Mouse (Mus musculus): ENCODE data around the gene Ctnnd1. TPM values are rescaled to one million over a fixed set of nuclear protein-coding genes. Genes with fewer than 3 reads are reported as not detected.

The Ctnnd1 gene
- polyA plus RNA-seq, 1 experiment from 2014 or later, result 43.3 TPM

DNA sequence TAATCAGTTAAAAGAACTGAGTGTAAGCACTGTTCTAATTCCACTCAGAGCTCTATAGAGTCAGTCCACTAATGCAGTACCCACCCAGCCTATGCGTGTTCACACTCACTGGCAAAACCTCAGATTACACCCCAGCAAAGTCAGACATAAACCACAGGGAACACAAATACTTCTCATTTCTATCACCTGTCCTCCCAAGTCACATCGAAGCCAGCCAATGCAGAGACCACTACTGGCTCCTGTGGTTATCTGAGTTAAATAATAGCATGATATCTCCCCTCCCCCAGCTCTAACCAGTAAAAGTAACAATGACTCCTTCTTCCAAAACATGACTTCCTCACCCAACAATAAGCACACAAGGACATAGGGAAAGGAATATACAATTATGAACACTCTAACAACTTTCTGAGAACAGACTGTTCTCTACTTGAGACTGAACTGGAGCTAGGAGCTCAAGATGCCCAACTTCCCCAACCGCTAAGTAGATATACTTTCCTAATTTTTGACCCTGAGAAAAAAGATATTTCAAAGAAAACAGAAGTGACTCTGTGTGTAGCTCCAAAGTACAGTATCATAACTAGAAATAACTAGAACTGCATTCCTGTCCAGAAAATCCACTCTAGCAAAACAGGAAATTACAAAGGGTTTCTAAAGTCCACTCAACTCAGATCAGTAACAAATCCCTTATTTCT lies 27.0 kb downstream of the Ctnnd1 start:
- DNase-seq (ENCODE audit: low spot score), result no peak
- H3K4me3 ChIP-seq, result no peak overlapping the region
- no peak overlapping the region for H3K27ac ChIP-seq (replicated peaks)
- H3K9me3 ChIP-seq, result no peaks in the 10 kb centered on the region
- WGBS, result 90% methylated on average over 3 of the region's 3 CpGs
- peaks cover 64% of the 10 kb centered on the region for H3K36me3 ChIP-seq (replicated peaks)
- H3K4me1 ChIP-seq, result peaks cover 11% of the 10 kb centered on the region
- no peaks in the 10 kb centered on the region for H3K27me3 ChIP-seq (replicated peaks; ENCODE audit: low read depth, poor library complexity, severe bottlenecking)

DNA sequence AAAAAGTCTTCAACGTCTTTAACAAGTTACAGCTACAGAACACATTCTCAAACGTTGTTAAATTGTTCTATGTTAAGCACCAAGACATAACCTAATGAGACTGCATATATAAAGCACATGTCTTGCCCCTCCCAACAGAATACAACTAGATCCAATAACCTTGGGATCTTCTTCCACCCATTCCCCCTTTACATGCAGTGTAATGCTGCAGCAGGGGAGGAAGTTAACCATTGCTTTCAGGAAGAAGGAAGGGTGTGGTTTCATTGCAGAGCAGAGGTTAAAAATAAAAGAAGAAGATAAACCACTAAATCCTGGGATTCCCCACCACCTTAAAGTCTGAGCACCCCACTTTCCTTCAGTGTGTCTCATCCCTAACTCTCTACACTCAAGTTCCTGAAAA lies 27.9 kb downstream of the Ctnnd1 start:
- WGBS, result 83% methylated on average over 2 of the region's 2 CpGs
- H3K27me3 ChIP-seq (replicated peaks; ENCODE audit: low read depth, poor library complexity, severe bottlenecking), result no peaks in the 10 kb centered on the region
- peaks cover 70% of the 10 kb centered on the region for H3K36me3 ChIP-seq (replicated peaks)
- no peak for DNase-seq (ENCODE audit: low spot score)
- peaks cover 11% of the 10 kb centered on the region for H3K4me1 ChIP-seq
- H3K27ac ChIP-seq (replicated peaks), result no peak overlapping the region
- H3K9me3 ChIP-seq, result no peaks in the 10 kb centered on the region
- H3K4me3 ChIP-seq, result no peak overlapping the region

DNA sequence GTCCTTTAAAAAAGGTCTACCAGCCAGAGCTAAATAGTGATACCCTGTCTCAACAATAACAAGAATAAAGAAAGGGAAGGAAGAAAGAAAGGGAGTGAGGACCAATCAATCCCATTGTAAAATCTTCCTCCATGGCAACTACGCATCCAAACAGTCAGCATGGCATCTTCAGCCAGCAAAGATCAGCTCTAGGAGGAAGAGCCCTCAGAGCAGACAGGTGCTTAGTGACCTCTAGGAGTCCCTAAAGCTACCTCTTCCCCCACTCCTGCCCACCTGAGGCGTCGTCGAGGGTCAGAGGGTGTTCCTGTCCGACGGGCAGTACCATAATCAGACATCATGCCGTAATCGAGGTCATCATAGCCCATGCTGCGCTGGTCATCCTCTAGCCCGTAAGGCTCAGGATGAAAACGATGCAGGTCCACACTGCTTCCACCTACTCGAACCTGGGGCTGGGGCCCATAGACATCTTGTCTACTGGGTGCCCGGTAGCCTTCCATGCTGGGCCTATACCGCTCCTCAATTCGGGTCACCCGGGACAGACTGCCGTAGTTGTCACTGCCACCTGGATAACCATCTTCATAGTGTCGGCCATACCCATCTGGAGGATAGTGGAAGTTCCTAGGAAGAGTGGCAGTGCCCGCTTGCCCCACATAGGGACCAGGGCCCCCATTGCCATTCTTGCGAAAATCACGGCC lies 30.8 kb downstream of the Ctnnd1 start:
- H3K9me3 ChIP-seq, result no peaks in the 10 kb centered on the region
- H3K4me1 ChIP-seq, result peaks cover 5% of the 10 kb centered on the region; the same call in 1 of the 2 replicates
- peaks cover 96% of the 10 kb centered on the region for H3K36me3 ChIP-seq (replicated peaks)
- DNase-seq (ENCODE audit: low spot score), result no peak
- 95% methylated on average over 21 of the region's 21 CpGs for WGBS
- no peak overlapping the region for H3K27ac ChIP-seq (replicated peaks)
- no peak overlapping the region for H3K4me3 ChIP-seq
- H3K27me3 ChIP-seq (replicated peaks; ENCODE audit: low read depth, poor library complexity, severe bottlenecking), result no peaks in the 10 kb centered on the region

DNA sequence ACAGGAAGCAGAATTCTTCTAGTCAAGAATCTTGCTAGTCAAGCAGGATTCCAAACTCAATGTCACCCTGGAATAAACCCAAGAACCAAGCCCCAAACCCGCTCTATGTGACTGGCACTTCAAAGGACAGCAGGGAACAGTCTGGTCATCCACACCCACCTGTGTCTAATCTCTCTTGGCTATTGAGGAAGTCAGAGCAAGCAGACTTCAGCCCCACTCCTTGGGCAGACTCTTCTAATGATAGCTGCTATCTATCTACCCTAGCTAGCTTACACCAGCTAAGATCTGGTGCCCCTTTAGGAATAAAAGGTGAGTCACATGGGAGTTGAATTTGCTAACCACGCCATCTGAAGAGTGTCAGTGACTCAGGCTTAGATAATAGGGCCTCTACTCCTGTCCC lies 31.7 kb downstream of the Ctnnd1 start:
- Histone ChIP-seq H3K36me3 (replicated peaks) (peaks cover 96% of the 10 kb centered on the region), H3K9me3 (no peaks in the 10 kb centered on the region), H3K4me1 (no peaks in the 10 kb centered on the region), H3K27me3 (replicated peaks; ENCODE audit: low read depth, poor library complexity, severe bottlenecking) (no peaks in the 10 kb centered on the region), H3K4me3 (no peak overlapping the region), H3K27ac (replicated peaks) (no peak overlapping the region)
- WGBS, result 88% methylated on average over 2 of the region's 2 CpGs
- DNase-seq (ENCODE audit: low spot score), result no peak

DNA sequence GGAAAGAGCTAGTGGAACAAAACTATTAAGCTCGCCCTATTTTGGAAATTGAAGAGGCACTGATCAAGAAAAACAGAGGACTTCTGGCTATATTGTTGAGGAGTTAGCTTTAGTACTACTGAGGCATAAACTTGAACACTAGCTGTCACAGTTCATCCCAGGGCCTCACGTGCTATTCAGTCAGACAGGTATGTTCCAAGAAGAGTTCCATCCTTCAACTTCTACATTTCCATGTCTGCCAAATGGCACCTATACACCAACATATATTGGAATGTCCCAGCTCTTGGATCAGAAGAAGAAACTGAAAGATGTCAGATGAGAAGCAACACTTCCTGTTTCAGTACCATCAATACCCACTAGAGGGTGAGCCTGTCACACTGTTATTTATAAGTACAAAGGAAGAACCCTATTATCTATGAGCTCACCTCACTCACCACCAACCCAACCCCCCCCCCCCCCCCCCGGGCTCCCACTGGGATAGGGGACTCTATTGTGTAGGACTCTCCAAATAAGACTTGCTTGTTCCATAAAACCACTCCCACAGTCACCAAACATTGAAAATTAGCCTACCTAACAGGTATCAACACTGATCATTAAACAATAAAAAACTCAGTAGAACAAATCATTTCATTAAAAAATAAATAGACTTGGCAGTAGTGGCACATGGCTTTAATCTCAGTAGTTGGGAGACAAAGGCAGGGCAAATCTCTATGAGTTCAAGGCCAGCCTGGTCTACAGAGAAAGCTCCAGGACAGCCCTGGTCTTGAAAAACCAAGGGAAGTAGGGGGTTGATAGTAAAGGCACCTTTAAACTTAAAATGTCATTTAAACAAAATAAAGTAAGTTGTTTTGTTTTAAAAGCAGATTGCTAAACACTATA lies 32.7 kb downstream of the Ctnnd1 start:
- H3K36me3 ChIP-seq (replicated peaks), result peaks cover 98% of the 10 kb centered on the region
- no peaks in the 10 kb centered on the region for H3K27me3 ChIP-seq (replicated peaks; ENCODE audit: low read depth, poor library complexity, severe bottlenecking)
- no peak overlapping the region for H3K27ac ChIP-seq (replicated peaks)
- H3K4me3 ChIP-seq, result no peak overlapping the region
- no peaks in the 10 kb centered on the region for H3K9me3 ChIP-seq
- no peaks in the 10 kb centered on the region for H3K4me1 ChIP-seq
- peak; percentile 20 for DNase-seq (ENCODE audit: low spot score)
- WGBS, result 83% methylated on average over 3 of the region's 3 CpGs

DNA sequence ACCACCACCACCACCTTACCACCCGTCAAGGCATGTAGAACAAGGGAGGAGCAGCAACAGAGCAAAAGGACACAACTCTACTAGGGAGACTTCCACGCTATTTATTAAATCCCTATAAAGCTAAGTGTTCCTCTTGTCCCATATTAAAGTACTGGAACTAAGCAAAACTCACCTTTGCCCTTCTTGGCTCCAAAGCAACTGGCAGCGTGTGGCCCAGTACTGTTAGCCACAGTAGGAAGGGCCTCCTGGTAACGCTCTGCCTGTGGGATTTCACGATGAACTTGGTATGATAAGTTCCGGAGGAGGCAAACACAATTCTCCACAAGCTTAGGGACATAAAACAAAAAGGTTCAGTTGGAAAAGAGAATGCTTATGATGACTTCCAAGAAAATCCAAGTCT lies 37.8 kb downstream of the Ctnnd1 start:
- no peak for DNase-seq (ENCODE audit: low spot score)
- WGBS, result 97% methylated on average over 6 of the region's 6 CpGs
- Histone ChIP-seq H3K27ac (replicated peaks) (no peak overlapping the region), H3K9me3 (no peaks in the 10 kb centered on the region), H3K4me3 (no peak overlapping the region), H3K27me3 (replicated peaks; ENCODE audit: low read depth, poor library complexity, severe bottlenecking) (no peaks in the 10 kb centered on the region), H3K4me1 (no peaks in the 10 kb centered on the region), H3K36me3 (replicated peaks) (peaks cover 100% of the 10 kb centered on the region)

DNA sequence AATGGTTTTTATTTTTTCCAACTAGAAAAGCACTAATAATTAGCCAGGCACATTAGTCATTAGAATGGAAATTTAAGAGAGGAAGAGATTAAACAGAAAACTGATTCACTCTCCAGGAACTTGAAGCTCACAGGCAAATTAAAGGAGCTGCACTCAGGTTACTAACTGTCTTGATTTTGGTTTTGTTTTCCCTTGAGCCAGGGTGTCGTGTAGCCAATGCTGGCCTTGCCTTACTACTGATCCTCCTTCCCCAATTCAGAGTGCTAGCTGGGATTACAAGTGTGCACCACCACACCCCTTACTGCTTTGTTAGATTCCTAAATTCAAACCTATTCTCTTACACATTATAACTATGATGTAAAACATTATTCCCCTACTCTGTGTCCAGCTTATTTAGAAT lies 42.7 kb downstream of the Ctnnd1 start:
- Histone ChIP-seq H3K27me3 (replicated peaks; ENCODE audit: low read depth, poor library complexity, severe bottlenecking) (no peaks in the 10 kb centered on the region), H3K36me3 (replicated peaks) (peaks cover 100% of the 10 kb centered on the region), H3K4me3 (no peak overlapping the region), H3K4me1 (no peaks in the 10 kb centered on the region), H3K27ac (replicated peaks) (no peak overlapping the region), H3K9me3 (no peaks in the 10 kb centered on the region)
- WGBS, result 74% methylated on average over 1 of the region's 1 CpGs
- DNase-seq (ENCODE audit: low spot score), result no peak

DNA sequence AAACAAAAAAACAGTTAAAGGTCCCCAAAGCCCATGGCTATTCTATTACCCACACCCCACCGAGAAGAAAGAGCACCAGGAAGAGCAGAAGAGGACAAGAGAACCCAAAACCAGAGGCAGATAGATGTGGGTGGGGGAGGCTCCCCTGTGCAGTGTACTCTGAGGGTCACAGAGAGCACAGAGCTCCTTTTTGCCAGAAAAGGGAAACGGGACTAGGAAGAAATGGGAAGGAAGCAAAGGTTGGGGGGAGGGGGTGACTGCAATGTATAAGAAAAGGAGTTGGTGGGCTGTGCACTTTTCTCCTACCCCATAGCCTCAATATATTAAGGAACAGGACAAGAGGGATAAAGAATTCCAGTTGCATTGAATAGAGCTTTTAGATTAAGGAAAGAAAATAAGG lies 49.6 kb downstream of the Ctnnd1 start:
- no peak overlapping the region for H3K27ac ChIP-seq (replicated peaks)
- peaks cover 96% of the 10 kb centered on the region for H3K36me3 ChIP-seq (replicated peaks)
- no peaks in the 10 kb centered on the region for H3K9me3 ChIP-seq
- no peaks in the 10 kb centered on the region for H3K4me1 ChIP-seq
- 65% methylated on average over 2 of the region's 2 CpGs for WGBS
- no peak overlapping the region for H3K4me3 ChIP-seq
- no peak for DNase-seq (ENCODE audit: low spot score)
- H3K27me3 ChIP-seq (replicated peaks; ENCODE audit: low read depth, poor library complexity, severe bottlenecking), result no peaks in the 10 kb centered on the region

DNA sequence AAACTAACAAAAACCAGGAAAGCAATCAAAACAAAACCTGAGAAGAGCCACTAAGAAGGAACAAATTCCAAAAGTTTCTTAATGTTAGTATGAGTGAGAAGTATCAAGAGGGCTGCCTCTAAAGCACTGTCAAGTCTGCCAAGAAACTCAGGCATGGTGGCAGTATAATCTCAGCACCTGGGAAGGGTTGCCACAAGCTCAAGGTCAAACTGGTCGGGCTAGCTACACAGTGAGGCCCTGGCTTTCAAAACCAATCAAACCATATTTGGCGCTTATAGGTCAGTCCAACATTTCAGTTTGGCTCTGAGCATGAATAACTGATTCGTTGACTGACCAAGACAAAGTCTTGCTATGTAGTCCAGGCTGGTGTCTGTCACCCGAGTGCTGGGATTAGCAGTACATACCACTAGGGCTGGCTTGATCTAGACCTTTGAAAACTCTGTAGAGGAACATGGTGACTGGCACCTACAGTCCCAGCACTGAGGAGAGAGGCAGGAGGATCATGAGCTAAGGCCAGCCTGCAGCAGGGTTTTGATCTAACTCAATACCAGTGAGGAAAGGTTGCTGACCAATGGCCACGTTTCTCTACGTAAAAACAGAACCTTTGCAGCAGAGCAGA lies 51.2 kb downstream of the Ctnnd1 start:
- WGBS, result 90% methylated on average over 6 of the region's 6 CpGs
- Histone ChIP-seq H3K36me3 (replicated peaks) (peaks cover 84% of the 10 kb centered on the region), H3K27me3 (replicated peaks; ENCODE audit: low read depth, poor library complexity, severe bottlenecking) (no peaks in the 10 kb centered on the region), H3K27ac (replicated peaks) (no peak overlapping the region), H3K9me3 (no peaks in the 10 kb centered on the region), H3K4me1 (no peaks in the 10 kb centered on the region), H3K4me3 (no peak overlapping the region)
- DNase-seq (ENCODE audit: low spot score), result no peak

DNA sequence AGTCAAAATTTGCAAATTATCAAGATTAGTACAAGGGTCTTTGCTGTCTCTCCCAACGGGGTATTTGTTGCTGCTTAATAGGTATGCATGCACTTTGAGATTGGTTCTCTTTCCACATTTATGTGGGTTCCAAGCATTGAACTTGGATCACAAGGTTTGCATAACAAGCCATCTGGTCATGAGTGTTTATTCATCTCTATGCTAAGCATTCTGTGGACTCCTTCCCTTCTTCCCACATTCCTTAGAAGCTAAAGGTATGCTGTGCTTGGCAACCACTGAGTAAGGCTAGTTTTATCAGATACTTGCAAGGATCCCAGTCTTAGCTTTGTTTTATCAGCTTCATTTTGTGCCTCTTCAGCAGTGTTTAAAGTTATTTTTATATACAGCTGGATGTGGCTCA lies 53.4 kb downstream of the Ctnnd1 start:
- H3K36me3 ChIP-seq (replicated peaks), result peaks cover 75% of the 10 kb centered on the region
- WGBS, result 93% methylated on average over 1 of the region's 1 CpGs
- H3K27me3 ChIP-seq (replicated peaks; ENCODE audit: low read depth, poor library complexity, severe bottlenecking), result no peaks in the 10 kb centered on the region
- H3K4me3 ChIP-seq, result no peak overlapping the region
- DNase-seq (ENCODE audit: low spot score), result no peak
- H3K9me3 ChIP-seq, result no peaks in the 10 kb centered on the region
- H3K4me1 ChIP-seq, result no peaks in the 10 kb centered on the region
- H3K27ac ChIP-seq (replicated peaks), result no peak overlapping the region

DNA sequence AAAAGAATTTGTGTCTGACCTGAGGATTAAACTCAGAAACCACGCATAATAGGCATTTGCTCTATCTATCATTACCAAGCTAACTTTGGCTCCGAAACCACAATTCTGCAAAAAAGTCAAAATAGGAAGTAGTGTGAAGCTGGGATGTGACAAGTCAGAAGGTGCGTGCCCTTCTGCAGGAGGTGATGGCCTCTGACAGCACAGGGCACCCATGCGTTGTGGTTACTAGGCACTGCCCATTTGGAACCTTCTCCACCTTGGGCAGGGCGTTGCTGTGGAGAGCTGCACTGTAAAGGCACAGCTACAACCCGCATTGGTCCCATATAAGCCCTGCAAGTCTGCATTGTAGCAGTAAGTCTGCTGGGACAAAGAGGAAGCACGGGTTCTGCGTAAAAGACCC lies 57.8 kb downstream of the Ctnnd1 start:
- no peak overlapping the region for H3K4me3 ChIP-seq
- WGBS, result 97% methylated on average over 8 of the region's 8 CpGs
- no peak overlapping the region for H3K27ac ChIP-seq (replicated peaks)
- no peaks in the 10 kb centered on the region for H3K27me3 ChIP-seq (replicated peaks; ENCODE audit: low read depth, poor library complexity, severe bottlenecking)
- no peaks in the 10 kb centered on the region for H3K4me1 ChIP-seq
- H3K36me3 ChIP-seq (replicated peaks), result peaks cover 77% of the 10 kb centered on the region
- no peak for DNase-seq (ENCODE audit: low spot score)
- peaks cover 10% of the 10 kb centered on the region; the same call in 1 of the 2 replicates for H3K9me3 ChIP-seq

DNA sequence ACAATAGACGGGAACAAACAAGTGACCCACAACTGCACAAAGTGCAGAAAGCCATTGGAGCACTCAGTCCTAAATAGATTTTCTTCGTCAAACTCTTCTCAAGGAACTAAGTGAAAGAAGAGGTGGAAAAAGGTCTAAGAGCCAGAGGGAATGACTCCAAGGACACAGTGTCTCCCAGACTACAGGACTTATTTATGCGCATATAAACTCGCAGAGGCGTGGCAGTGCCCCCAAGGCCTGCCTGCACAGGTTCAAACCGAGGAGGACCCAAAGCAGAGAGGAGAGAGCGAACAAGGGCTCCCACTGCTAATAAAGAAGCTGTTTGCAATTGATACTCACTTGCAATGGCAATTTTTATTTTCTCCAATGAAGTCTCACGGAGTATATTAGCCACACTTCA lies 64.9 kb downstream of the Ctnnd1 start:
- DNase-seq (ENCODE audit: low spot score), result no peak
- H3K36me3 ChIP-seq (replicated peaks), result peaks cover 58% of the 10 kb centered on the region
- H3K4me3 ChIP-seq, result no peak overlapping the region
- WGBS, result 86% methylated on average over 8 of the region's 8 CpGs
- no peak overlapping the region for H3K27ac ChIP-seq (replicated peaks)
- no peaks in the 10 kb centered on the region for H3K4me1 ChIP-seq
- H3K9me3 ChIP-seq, result peaks cover 10% of the 10 kb centered on the region; the same call in 1 of the 2 replicates
- H3K27me3 ChIP-seq (replicated peaks; ENCODE audit: low read depth, poor library complexity, severe bottlenecking), result no peaks in the 10 kb centered on the region
